Mouse (Mus musculus) liver, embryonic 14.5 days (tissue): ENCODE data around the gene Mc1r. TPM values are rescaled to one million over a fixed set of nuclear protein-coding genes. Genes with fewer than 3 reads are reported as not detected.
"Not testable (repeated sequence)": the region's sequence is repeated elsewhere in the genome, so short reads cannot be mapped to it uniquely, and the experiment has no call there.

Experiments used
- ATAC-seq: fragments of 200-750 bp; cut with Nextera tagmentation; 2 replicates; pipeline ENCODE4 v1.8.0; 2017; ENCODE audit warnings: moderate number of reproducible peaks, mild to moderate bottlenecking, moderate library complexity; ENCODE audit not compliant: insufficient read depth
- DNase-seq, 3 experiments: peaks; one replicate each; pipeline ENCODE4 v3.0.0-alpha.2; 2012 to 2013; ENCODE audit warnings: low read depth in 3 of 3, low spot score in 3 of 3
- H3K27ac ChIP-seq: fragments of 300-500 bp; sonication (generic); 2 replicates; pipeline ENCODE4 v1.5.1; 2014; ENCODE audit warnings: moderate library complexity, mild to moderate bottlenecking, control low read depth, inconsistent platforms
- H3K27me3 ChIP-seq: fragments of 300-500 bp; sonication (generic); 2 replicates; pipeline ENCODE4 v1.6.1; 2014; ENCODE audit warnings: mild to moderate bottlenecking, low read length, moderate library complexity; ENCODE audit not compliant: control insufficient read depth, insufficient read depth
- H3K36me3 ChIP-seq: fragments of 300-500 bp; sonication (generic); replicated peaks from 2 replicates; pipeline ENCODE4 v1.6.1; 2014; ENCODE audit warnings: low read depth; ENCODE audit not compliant: control insufficient read depth, insufficient read depth
- H3K4me1 ChIP-seq, 2 experiments: fragments of 200-500 bp in 1 of 2; fragments of 300-500 bp in 1 of 2; sonication (generic) in 1 of 2; replicated peaks; 2 replicates each; pipeline ENCODE4 v1.6.1; 2012 to 2014; ENCODE audit warnings: antibody characterized with exemption in 1 of 2, inconsistent platforms in 1 of 2, low read length in 1 of 2; ENCODE audit not compliant: control insufficient read depth in 2 of 2, insufficient read depth in 2 of 2
- H3K4me2 ChIP-seq: fragments of 300-500 bp; sonication (generic); 2 replicates; pipeline ENCODE4 v1.6.1; 2014; ENCODE audit warnings: low read depth, mild to moderate bottlenecking, control low read depth, moderate library complexity
- H3K4me3 ChIP-seq, 2 experiments: fragments of 200-500 bp in 1 of 2; fragments of 300-500 bp in 1 of 2; sonication (generic) in 1 of 2; 2 replicates each; pipeline ENCODE4 v1.5.1; 2012 to 2014; ENCODE audit warnings: low read depth in 2 of 2, low read length in 2 of 2, mild to moderate bottlenecking in 2 of 2, control low read depth in 1 of 2, inconsistent platforms in 1 of 2, moderate library complexity in 1 of 2; ENCODE audit not compliant: insufficient read depth in 1 of 2
- H3K9ac ChIP-seq: fragments of 300-500 bp; sonication (generic); replicated peaks from 2 replicates; pipeline ENCODE4 v1.6.1; 2014; ENCODE audit warnings: mild to moderate bottlenecking, control low read depth, moderate library complexity
- H3K9me3 ChIP-seq: fragments of 300-500 bp; sonication (generic); 2 replicates; pipeline ENCODE4 v1.6.1; 2016; ENCODE audit warnings: low read length, mixed read lengths; ENCODE audit not compliant: control insufficient read depth
- CTCF ChIP-seq: IDR thresholded peaks from 2 replicates; pipeline ENCODE4 v1.5.1; 2016; ENCODE audit warnings: antibody characterized with exemption, low read depth, control low read depth
- EP300 ChIP-seq: IDR thresholded peaks from 2 replicates; pipeline ENCODE4 v1.6.1; 2016; ENCODE audit warnings: antibody characterized with exemption, low read depth
- WGBS: fragments of 180-500 bp; shearing (Covaris S2); extraction: QIAGEN DNeasy Blood & Tissue Kit; methylation state at CpG from one replicate; pipeline ENCODE4 v1.1.7; 2014; ENCODE audit not compliant: insufficient replicate concordance; 5-methylcytosine and 5-hydroxymethylcytosine counted together
- polyA plus RNA-seq, 2 experiments: library from polyadenylated mRNA; depleted of rRNA in 1 of 2; stranded (reverse) in 1 of 2; unstranded in 1 of 2; fragments of >200 nt; fragmentation: Nextera tagmentation in 1 of 2; extraction: Ambion mirVana in 1 of 2; gene quantifications; 2 replicates each; pipeline versions ENCODE4 v1.2.1 to v1.2.3; 2012 to 2014

Gene Mc1r
- polyA plus RNA-seq, 2 experiments = 0.03 TPM; not detected in 1

DNA sequence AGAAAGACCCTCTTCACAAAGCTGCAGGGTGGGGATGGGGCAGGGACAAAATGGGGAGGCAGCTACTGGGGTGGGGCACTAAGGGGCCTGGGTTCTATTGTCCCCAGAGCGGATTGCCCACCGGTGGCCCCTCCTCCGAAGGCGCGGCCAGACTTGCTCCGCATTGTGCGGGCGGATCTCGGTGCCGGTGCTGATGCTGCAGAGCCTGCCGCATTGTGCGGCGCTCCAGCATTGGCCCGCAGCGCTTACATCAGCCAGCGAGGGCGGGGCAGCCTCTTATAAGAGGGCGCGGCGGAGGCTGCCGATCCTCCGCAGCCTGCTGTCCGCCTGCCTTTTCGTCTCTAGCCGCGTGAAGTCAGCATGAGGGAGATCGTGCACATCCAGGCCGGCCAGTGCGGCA lies 4.3 kb downstream of the Mc1r start, which contains the start of gene Tubb3:
Tubb3 (plus strand) TSS at position 179 of the 400 bp plus-strand sequence.
- H3K27me3 ChIP-seq = peaks cover 36% of the 10 kb centered on the region
- peak within 1 kb of the TSS; percentile 53 for H3K4me2 ChIP-seq
- DNase-seq (peak; percentile 41 to 51 (median 49)), ATAC-seq (peak; percentile 61)
- TF ChIP-seq CTCF = no peak
- no peak for TF ChIP-seq EP300
- H3K4me1 ChIP-seq = peaks cover 18 to 35% of the 10 kb centered on the region in 2 experiments
- under 1% methylated on average over 29 of the region's 29 CpGs for WGBS
- no peak within 1 kb of the TSS for H3K9ac ChIP-seq
- no peaks in the 10 kb centered on the region for H3K9me3 ChIP-seq
- 0 out of 4 replicates have a peak within 1 kb of the TSS, but pooled peaks of 1 of the 2 experiments have one; percentile 12 for H3K4me3 ChIP-seq
- no peak within 1 kb of the TSS for H3K27ac ChIP-seq
- no peaks in the 10 kb centered on the region for H3K36me3 ChIP-seq

DNA sequence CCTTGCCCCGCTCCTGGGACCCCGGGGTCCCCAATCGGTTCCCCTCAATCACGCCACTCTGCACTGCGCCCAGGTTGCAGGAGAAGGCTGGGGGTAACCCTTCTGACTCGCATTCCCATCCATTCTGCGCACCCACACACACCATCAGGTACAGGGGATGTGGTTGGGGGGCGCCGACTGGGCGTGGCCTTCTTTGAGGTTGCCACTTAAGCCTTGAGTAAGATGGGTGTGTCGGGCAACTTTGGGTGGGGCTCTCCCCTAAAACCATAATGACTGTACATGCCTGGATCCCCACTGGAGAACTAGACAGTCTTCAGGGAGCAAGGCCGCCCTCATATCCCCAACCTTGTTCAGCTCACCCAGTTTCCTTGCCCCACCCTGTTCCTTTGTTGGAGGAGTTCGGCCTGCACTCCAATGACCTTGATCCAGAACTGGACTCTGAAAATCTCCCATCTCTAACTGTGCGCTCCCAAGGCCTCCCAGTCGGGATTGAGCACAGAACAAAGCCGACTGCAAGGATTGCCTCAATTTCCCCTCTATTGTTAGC lies 4.9 kb downstream of the Mc1r start:
- Histone ChIP-seq H3K27ac (no peak overlapping the region), H3K4me3 (no peak overlapping the region), H3K9ac (no peak overlapping the region), H3K9me3 (no peaks in the 10 kb centered on the region), H3K36me3 (no peaks in the 10 kb centered on the region), H3K4me2 (peak overlapping the region; percentile 53), H3K4me1 (peaks cover 15 to 34% of the 10 kb centered on the region in 2 experiments), H3K27me3 (peaks cover 36% of the 10 kb centered on the region)
- DNase-seq = no peak
- TF ChIP-seq CTCF (no peak), EP300 (no peak)
- ATAC-seq = no peak
- WGBS = 9% methylated on average over 16 of the region's 16 CpGs

DNA sequence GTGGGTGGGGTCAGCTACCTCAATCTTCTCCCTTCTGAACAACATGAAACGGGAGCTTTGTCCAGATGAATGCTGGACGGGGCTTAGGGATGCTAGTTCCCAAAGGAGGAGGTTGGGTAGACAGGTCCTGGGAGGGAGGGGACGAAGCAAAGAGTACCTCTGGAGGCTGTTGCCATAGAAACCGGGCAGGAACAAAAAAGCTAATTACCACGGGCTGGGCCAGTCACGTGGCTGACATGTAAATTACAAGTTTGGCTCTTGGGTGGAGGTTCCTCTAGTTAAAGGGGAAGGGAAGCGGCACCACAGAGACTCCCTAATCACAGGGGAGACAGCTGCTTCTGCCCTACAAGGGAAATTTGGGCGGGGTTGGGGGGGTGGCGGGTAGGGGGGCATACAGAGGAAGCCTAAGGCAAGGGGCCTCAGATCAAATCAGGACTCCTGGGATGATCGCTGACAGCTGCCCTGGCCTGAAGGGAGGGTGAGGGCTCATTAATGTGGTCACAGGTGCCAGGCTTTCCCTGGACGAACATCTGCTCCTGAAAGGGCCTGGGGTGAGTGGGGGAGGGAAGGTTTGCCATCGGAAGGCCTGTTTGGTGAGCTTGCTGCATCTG lies 5.8 kb downstream of the Mc1r start:
- no peak overlapping the region for H3K27ac ChIP-seq
- 3% methylated on average over 12 of the region's 12 CpGs for WGBS
- H3K9me3 ChIP-seq = no peaks in the 10 kb centered on the region
- ATAC-seq (no peak), DNase-seq (no peak)
- no peak overlapping the region for H3K4me3 ChIP-seq
- TF ChIP-seq EP300 = no peak
- no peak for TF ChIP-seq CTCF
- no peak overlapping the region for H3K4me2 ChIP-seq
- peaks cover 36% of the 10 kb centered on the region for H3K27me3 ChIP-seq
- H3K4me1 ChIP-seq = peaks cover 15 to 36% of the 10 kb centered on the region in 2 experiments
- H3K36me3 ChIP-seq = no peaks in the 10 kb centered on the region
- H3K9ac ChIP-seq = no peak overlapping the region

DNA sequence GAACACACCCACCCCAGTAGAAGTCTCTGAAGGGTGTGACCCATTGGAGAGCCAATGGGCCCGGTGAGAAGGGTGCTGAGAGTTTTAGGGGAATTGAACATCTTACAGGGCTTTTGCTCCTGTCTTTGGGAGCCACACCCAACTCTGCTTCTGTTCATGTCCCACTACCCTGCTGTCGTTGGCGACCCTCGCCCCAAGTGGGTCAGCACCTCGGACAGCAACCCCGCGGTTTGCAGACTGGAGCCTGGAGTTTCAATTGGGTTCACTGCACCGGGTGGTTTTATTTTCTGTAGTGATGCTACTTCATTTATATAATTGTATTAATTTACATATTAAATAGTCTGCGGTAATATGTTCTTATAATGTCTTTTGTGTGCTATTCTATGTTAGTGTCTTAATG lies 7.3 kb downstream of the Mc1r start:
- DNase-seq (no peak), ATAC-seq (no peak)
- Histone ChIP-seq H3K4me2 (no peak overlapping the region), H3K36me3 (no peaks in the 10 kb centered on the region), H3K4me1 (peaks cover 14 to 27% of the 10 kb centered on the region in 2 experiments; a peak in 3 of 4 replicates), H3K27me3 (peaks cover 36% of the 10 kb centered on the region), H3K4me3 (no peak overlapping the region), H3K9ac (no peak overlapping the region), H3K27ac (no peak overlapping the region), H3K9me3 (no peaks in the 10 kb centered on the region)
- WGBS = 6% methylated on average over 9 of the region's 9 CpGs
- TF ChIP-seq EP300 = no peak
- no peak for TF ChIP-seq CTCF

DNA sequence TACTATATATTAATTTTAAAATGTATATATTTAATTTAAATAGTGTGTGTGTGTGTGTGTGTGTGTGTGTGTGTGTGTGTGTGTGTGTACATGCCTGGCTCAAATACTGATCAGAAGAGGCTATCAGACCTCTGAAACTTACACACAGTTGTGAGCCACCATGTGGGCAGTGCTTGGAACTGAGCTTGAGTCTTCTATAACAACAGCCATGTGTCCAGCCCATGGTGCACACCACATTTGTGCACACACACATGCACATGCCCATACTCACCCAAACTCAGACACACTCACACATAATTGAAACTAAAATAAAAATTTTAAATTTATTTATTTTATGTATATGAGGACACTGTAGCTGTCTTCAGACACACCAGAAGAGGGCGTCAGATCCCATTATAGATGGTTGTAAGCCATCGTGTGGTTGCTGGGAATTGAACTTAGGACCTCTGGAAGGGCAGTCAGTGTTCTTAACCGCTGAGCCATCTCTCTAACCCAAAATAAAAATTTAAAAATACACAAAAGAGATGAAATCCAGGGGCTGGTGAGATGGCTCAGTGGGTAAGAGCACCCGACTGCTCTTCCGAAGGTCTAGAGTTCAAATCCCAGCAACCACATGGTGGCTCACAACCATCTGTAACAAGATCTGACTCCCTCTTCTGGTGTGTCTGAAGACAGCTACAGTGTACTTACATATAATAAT lies 8.2 kb downstream of the Mc1r start:
- H3K4me3 ChIP-seq, DNase-seq, H3K9me3 ChIP-seq, H3K36me3 ChIP-seq, H3K27ac ChIP-seq, H3K9ac ChIP-seq, ATAC-seq, H3K4me2 ChIP-seq: not testable (repeated sequence)
- 63% methylated on average over 5 of the region's 5 CpGs for WGBS
- Histone ChIP-seq H3K4me1 (peaks cover 8 to 19% of the 10 kb centered on the region in 2 experiments; a peak in 3 of 4 replicates), H3K27me3 (peaks cover 31% of the 10 kb centered on the region)
